In genomic region chr11:81290041-81290440, GRCm38 (mm10) we compare ENCODE assay signal across 12 mouse cellular contexts.
"Had no signal": no experiment of that assay in that cellular context is flagged by ENCODE, and none has a peak within 500 bp of the region (broad histone marks: within the 10 kb centered on the region; RNA-seq: fewer than 3 reads in every experiment).

No protein-coding gene starts in this region.

- H3K36me3 ChIP-seq: limb, embryonic 13.5 days; liver, embryonic 15.5 days; stomach, embryonic 15.5 days had no signal

- H3K4me2 ChIP-seq: limb, embryonic 13.5 days; liver, embryonic 15.5 days; midbrain, embryonic 11.5 days; stomach, embryonic 15.5 days had no signal

- DNase-seq: left cerebral cortex, postnatal 4 days; lung, adult 2 months; lung, postnatal 4 days; right cerebral cortex, postnatal 14 days; thymus, adult 2 months; thymus, postnatal 36 days had no signal

- H3K9me3 ChIP-seq: limb, embryonic 13.5 days; liver, embryonic 15.5 days; stomach, embryonic 15.5 days had no signal

- H3K4me3 ChIP-seq: layer of hippocampus, adult 2 months; limb, embryonic 13.5 days; liver, embryonic 15.5 days; stomach, embryonic 15.5 days had no signal

- H3K4me1 ChIP-seq: liver, embryonic 15.5 days; stomach, embryonic 15.5 days had no signal

- ATAC-seq: lung, postnatal 0 days had no signal

- H3K27me3 ChIP-seq: limb, embryonic 13.5 days; liver, embryonic 15.5 days; stomach, embryonic 15.5 days had no signal

- H3K9ac ChIP-seq: limb, embryonic 13.5 days; liver, embryonic 15.5 days; stomach, embryonic 15.5 days had no signal

- H3K27ac ChIP-seq: layer of hippocampus, adult 2 months; limb, embryonic 13.5 days; liver, embryonic 15.5 days; stomach, embryonic 15.5 days had no signal
